Mouse (Mus musculus) heart, postnatal 0 days (tissue): ENCODE results near the gene Ghitm.

Source experiments
- CTCF ChIP-seq: IDR thresholded peaks from 2 replicates; pipeline ENCODE4 v1.5.1; 2016; ENCODE audit warnings: antibody characterized with exemption, control low read depth, low read depth
- EP300 ChIP-seq: IDR thresholded peaks from 2 replicates; pipeline ENCODE4 v1.6.1; 2016; ENCODE audit warnings: antibody characterized with exemption, low read depth

- no peak for TF ChIP-seq CTCF
- no peak for TF ChIP-seq EP300
These were observed 28.3 kb upstream of the Ghitm start for GRCm38 (mm10) chr14:37163277-37163956.
